Mouse (Mus musculus): Measurements from ENCODE around the gene Ttll12.

The Ttll12 gene

DNA sequence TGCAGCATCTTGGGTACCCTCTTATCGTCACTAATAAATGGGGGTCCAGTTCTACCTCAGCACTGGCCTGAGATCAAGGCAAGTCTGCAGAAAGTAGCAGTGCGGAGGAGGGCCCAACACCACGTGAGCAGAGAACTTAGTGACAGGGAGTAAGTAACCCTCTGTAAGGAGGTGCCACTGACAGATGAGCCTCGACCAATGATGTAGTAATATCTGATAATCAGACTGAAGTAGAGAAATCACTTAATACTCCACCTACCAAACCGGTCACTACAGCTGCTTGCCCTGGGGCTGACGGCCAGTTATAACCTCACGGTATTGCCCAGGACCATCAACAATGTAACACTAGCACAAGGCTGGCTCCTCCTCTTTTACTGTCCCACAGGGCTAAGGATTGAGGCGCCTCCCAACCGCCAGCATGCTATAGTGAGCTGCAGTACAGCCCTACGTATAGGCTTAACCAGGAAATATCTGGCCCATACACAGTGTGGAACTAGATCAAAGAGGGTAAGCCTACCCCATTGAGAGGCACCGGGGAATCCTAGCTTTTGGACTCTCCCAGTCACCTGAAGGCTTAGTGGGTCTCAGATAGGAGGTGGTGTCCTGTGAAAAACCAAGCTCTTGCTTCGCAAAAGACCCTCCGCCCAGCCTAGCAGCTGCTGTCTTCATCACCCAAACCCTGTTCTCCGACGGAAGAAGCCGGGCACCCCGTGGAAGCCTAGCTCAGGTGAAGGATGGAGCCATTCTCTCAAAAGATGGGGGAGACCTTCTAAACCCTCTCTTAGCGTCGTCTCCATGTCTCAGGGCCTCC, 1.1 kb downstream of the Ttll12 start:
- DNase-seq (ENCODE audit: low spot score): no peak

DNA sequence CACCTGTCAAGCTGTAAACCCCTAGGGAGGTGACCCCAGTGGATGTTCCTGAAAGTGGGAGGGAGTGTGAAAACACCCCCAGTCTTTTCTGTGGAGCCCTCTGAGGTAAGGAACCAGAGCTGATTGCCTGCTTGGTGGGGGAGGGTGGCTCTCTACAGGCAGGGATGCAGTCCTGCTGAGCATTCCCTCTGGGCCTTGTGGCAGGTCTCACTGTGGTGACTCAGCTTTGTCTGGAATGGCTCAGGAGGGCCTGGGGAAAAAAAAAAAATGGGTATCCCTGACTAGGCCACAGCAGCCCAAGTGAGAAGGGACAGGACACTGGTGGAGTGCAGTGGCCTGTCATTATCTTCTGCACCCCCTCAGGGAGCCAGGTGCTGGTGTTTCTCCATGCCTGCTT, 1.8 kb downstream of the Ttll12 start:
- no peak for DNase-seq (ENCODE audit: low spot score)

- no peak for DNase-seq (ENCODE audit: low spot score)
Observed at GRCm38 (mm10) chr15:83592260-83593188, 2.4 kb downstream of the Ttll12 start.

DNA sequence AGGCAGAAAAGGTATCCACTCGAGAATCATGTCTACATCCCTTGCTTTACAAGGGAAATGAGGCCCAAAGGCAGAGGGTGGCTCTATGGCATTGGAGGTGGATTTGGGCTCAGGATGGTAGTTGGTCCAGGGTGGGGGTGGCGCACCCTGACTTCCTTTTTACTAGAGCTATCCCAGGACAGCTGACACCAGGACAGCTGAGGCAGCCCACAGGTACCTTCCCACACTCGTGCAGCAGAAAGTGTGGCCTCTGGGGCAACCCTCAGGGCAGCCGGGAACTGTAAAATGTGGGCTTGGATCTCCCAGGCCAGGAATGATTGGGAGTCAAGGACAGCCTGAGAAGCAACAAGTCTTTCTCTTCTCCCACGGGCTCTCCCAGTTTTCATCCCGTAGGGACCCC, 3.2 kb downstream of the Ttll12 start:
- DNase-seq (ENCODE audit: low spot score): no peak

DNA sequence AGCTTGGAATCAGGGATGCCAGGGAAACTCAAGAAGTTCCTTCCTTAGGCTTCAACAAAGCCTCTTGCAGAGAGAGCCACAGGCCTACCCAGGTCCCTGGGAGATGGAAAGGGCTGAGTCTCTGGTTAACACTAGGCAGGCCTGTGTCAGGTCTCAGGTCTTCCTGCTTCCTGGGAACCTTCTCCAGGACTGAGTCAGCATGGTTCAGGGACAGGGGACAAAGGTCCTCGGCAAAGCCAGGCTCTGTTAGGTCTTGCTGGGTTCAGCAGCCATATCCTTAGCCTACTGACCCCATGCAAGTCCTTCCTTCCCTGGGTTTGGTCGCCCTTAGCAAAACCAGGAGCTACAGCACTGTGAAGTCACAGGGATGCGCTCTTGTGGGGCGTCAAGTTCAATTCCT, 4.1 kb downstream of the Ttll12 start:
- DNase-seq (ENCODE audit: low spot score): no peak

DNA sequence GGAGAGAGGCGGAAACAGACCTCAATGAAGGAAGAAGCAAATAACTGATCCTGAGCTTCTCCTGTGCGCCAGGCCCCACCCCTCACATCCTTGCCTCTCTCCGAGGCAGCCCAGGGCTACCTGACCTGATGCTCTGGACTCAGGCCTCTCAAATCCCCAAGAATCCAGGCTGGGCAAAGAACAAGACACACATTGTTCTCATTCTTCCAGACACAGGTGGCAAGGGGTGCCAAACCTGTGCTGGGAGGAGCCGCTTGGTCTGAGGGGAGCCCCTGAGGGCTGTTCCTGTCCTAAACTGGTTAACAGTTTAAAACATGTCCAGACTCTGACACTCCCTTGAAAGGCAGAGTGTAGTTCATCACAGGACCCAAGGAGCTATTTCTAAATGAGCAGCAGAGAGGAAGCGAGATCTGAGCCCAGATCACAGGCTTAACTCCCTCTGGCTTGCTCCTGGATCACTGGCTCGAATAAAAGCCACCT, 10.2 kb downstream of the Ttll12 start:
- DNase-seq (ENCODE audit: low spot score): no peak

DNA sequence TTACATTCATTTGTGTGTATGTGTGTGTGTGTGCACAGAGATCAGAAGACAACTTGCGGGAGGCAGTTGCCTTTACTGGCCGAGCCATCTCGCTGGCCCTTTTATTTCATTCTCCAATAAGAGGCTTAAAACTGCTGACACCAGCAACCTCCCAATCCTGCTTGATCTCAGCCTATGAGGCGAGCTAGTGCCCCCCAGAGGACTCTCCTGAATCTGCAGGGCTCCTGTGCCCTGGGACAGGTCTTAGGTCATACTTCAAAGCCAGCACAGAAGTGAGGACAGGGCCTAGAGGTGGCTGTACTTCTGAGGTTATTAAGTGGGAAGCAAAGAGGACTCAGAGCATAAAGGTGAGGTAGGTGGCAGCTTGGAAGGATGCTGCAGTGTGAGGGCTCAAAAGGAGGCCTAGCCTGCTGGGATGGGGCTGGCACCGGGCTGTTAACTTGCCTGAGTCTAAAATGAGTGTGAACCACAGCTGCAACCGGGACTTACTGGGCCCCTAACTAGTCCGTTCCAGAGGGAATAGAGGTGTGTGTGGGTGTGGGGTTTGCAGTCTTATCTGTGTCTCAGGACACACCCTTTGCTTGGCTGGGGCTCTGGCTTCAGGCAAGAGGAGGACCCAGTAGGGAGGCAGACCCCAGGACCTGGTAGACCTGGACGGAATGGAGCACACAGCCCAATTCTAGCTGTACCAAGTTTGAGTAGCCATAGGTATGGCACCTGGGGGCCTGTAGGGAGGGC, 11.4 kb downstream of the Ttll12 start:
- DNase-seq (ENCODE audit: low spot score): no peak

DNA sequence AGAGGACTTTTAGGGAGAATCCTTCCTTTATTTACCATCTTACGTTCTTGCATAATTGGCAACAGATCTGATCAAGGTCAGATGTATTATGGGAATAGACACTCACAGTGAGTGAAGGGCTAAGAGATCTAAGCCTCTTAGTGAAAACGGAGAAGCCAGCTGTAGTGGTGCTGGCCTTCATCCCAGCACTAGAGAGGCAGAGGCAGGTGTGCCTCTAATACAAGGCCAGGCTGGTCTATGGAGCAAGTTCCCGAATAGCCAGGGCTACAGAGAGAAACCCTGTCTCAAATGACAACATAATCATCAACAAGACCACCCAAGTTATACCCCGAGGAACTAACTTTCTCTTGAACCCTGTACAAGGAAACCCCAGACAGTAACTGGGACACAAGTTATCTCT, 12.0 kb downstream of the Ttll12 start:
- DNase-seq (ENCODE audit: low spot score): no peak

DNA sequence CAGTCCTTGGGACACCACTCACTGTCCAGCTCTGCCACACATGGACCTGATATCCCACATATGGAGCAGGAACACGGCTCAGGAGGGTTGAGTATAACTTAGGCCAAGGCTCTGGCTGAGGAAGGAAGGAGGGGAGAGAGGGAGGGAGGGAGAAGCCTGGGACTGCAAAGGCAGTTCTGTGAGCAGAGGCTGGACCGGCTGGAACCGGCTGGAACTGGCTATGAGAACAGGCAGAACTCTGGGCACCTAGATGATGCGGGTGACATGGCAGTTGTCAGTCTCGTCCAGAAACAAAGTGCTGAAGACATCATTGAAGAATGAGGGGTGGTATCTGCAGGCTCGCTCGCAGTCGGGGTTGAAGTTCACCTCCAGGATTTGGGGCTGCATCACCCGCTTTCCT, 18.3 kb downstream of the Ttll12 start:
- no peak for DNase-seq (ENCODE audit: low spot score)

DNA sequence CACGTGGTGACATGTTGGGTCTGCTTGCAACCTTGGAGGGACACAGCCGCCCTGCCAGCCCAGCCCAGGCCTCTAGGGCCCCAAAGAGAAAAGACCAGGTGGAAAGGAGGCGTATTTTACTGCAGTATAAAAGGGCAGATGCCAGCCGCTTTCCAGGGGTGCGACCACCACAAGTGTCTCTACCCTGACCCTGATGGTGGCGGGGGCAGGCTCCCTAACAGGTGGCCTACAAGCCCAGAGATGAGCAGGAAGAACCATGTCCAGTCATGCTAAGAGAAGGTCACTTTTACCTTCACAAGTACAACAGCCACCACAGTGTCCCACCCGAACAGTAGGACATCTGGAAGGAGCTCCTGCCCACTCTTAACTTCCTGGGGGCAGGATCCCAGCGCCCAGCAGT, 19.4 kb downstream of the Ttll12 start:
- DNase-seq (ENCODE audit: low spot score): no peak

DNA sequence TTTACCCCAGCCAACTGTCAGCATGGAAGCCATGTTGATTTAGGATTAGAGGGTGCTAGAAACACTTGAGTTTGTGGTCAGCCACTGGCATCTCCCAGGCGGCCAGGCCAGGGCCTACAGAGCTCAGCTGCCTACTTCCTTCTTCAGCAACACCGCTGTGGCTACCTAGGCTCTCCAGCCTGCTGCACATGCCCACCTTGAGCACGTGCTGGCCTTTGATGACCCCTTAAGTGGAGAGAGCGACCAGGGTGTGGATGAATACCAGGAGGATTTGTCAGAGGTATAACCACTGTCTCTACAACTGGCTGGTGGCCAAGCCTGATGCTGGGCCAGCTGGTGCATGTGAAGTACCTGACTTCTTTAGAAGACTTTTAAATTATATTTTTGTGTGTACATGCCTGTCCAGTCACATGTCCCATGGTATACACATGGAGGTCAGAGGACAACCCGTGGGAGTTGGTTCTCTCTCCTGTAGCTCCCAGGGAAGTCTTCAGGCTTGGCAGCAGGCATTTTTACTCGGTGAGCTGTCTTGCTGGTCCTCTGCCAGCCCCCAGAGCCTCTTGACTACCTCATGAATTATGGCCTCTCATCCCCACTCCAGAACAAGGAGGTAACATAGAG, 20.1 kb downstream of the Ttll12 start:
- no peak for DNase-seq (ENCODE audit: low spot score)

DNA sequence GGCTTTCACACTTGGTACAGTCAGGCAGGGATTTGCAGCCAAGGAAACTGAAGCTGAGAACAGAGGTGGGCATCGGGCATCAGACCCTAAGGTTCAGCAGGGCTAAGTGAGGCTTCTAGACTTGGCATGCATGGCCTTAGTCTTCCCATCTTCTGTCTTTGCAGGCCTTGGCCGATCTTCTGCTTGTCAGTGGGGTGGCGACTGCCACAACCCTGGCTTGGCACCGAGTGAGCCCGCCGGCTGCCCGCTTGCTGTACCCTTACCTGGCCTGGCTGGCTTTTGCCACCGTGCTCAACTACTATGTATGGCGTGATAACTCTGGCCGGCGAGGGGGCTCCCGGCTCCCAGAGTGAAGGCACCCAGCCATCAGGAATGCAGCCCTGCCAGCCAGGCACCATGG, 21.4 kb downstream of the Ttll12 start:
- DNase-seq (ENCODE audit: low spot score): no peak

DNA sequence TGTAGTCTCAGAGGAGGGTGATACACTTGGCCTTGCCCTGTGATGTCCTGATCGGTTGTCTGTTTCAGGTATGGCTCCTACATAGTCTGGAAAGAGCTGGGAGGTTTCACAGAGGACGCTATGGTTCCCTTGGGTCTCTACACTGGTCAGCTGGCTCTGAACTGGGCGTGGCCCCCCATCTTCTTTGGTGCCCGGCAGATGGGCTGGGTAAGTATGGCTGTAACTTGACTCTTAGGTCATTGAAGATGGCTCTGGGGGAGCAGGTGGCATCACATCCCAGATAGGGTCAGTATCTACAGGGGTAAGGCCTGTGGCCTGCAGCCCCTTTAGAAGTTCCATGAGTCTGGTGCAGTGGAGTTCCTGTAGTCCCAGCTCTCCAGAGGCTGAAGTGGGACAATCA, 22.8 kb downstream of the Ttll12 start:
- DNase-seq (ENCODE audit: low spot score): no peak

DNA sequence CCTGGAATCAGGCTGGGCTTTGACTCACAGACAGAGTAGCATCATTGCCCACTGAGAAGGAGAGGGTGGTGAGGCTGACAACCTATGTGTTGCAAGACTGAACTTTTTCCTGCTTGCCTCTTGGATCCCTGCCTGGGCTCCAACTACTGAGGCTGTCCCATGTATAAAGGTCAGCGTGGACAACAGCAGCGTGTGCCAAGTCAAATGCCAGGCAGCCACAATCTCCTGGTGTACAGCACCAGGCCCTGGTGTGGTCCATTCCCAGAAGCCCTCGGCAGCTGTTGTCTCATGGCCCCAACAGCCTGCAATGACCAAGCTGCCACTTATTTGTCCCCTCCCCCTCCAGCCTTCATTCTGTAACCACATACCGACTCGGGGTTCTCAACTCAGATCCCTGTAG, 23.3 kb downstream of the Ttll12 start:
- DNase-seq (ENCODE audit: low spot score): no peak

- DNase-seq (ENCODE audit: low spot score): no peak
Observed at GRCm38 (mm10) chr15:83570641-83571040, 24.3 kb downstream of the Ttll12 start.

DNA sequence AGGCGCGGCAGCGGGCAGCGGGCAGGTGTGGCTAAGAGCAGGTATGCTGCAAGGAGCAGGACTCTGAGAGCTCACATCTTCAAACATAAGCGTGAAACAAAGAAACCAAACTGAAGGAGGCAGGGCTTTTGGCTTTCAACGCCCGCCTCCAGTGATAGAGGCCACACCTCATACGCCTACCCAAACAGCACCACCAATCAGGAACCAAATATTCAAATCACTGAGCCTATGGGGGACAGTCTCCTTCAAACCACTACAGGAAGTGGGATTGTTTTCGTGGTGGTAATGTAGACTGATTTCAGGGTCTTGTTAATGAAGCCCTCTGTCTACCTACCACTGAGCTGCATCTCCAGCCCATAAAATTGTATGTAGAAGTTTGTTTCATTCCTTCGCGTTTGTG, 25.3 kb downstream of the Ttll12 start:
- no peak for DNase-seq (ENCODE audit: low spot score)

DNA sequence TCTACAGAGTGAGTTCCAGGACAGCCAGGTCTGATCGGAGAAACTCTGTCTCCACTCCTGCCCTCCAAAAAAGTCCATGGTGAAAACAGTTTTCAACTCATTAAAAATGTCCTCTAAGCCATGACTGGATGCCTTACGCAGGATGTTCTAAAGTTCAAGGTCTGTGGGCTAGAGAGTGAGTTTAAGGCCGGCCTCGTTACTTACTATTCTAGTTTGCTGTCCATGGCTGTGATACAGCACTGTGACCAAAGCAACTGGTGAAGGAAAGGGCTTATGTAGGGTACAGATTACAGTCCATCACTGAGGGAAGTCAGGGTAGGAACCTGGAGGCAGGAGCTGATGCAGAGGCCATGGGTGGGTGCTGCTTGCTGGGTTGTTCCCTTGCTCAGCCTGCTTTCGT, 26.4 kb downstream of the Ttll12 start:
- no peak for DNase-seq (ENCODE audit: low spot score)

DNA sequence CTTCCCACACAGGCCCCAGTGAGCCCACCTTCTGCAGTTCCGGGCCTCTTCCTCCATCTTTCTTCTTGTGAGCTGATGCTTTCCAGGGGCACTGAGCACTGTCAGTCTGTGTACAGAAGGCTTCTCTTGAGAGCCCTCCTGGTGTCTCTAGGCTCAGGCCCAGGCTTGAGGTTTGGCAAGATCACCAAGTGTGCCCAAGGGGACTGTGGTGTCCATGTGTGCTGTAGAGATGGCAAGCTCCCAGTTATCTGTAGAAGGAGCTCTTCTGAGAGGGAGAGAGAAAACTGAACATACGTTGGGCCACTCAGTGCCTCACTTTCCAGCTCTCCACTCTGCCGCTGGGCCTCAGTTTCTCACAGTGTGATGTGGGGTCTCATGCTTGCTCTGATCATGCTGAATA, 27.2 kb downstream of the Ttll12 start:
- DNase-seq (ENCODE audit: low spot score): no peak

GRCm38 (mm10) chr15:83566006-83566405, 29.0 kb downstream of the Ttll12 start:
- DNase-seq (ENCODE audit: low spot score): no peak

GRCm38 (mm10) chr15:83565434-83565833, 29.5 kb downstream of the Ttll12 start:
- DNase-seq (ENCODE audit: low spot score): no peak

GRCm38 (mm10) chr15:83563857-83564651, 30.9 kb downstream of the Ttll12 start:
- DNase-seq (ENCODE audit: low spot score): no peak
